Mouse (Mus musculus): ENCODE measurements at regions not wholly inside any gene's neighbourhood (a gene's known extent, or its start where the extent isn't known, plus 50 kb on each side); places are given as distances from the start of the nearest gene placed in this dataset.

GRCm38 (mm10) chr1:185519811-185520210 is 65.2 kb downstream of the Slc30a10 start:
- no peak for DNase-seq

DNA sequence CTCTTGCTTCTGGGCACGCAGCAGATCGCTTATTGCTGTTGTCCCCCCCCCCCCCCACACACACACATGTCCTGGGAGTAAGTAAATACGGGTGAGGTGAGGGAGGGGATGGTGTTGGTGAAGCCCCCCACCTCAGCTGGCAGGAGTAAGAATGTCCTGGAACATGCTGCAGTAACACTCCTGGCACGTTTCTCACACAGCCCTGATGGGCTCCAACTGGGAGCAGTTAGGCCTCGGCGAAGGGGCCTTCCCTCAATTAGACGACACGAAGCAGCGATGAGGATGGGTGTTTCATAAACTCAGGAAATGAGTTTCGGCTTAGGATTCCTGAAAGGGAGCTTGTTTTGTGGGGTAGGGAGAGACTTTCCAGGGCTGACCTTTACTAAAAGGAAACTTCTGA is 69.4 kb downstream of the Slc30a10 start:
- no peak for DNase-seq

- DNase-seq, result no peak
These were observed 78.8 kb downstream of the Slc30a10 start for GRCm38 (mm10) chr1:185533471-185533870.

GRCm38 (mm10) chr1:185534129-185534528 is 79.5 kb downstream of the Slc30a10 start:
- no peak for DNase-seq

DNA sequence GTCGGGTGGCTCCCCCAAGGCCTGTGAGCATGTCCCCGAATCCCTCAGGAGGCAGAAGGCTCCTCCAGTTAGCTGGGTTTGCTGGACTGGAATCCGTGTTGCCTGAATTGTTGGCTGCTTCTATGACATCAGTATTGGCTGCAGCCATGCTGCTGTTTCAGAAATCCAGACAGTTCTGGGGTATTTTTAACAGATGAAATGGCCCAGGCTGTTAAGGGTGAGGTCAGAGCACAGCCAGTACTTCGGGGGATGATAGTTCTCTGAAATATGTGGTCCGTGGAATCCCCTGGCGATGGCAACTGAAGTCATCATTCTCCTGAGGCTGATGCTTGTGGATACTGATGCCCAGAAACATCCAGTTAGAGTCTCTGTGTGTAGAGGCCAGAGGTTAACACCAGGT is 80.7 kb downstream of the Slc30a10 start:
- peak; percentile 35 for DNase-seq

DNA sequence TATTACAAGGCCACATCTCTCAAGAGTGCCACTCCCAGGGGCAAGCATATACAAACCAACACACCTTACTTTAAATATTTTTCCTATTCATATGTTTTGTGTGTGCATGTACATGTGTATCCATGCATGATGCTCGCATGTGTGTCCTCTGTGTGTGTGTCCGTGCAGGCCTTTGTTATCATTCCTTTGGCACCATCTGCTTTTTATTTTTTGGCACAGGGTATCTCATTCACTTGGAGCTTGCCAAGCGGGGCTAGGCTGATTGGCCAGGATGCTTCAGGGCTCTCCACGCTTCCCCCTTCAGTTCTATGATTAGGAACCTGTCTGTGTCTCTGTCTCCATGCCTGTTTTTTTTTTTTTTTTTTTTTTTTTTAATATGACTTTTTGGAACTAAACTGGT is 82.6 kb downstream of the Slc30a10 start:
- no peak for DNase-seq

DNA sequence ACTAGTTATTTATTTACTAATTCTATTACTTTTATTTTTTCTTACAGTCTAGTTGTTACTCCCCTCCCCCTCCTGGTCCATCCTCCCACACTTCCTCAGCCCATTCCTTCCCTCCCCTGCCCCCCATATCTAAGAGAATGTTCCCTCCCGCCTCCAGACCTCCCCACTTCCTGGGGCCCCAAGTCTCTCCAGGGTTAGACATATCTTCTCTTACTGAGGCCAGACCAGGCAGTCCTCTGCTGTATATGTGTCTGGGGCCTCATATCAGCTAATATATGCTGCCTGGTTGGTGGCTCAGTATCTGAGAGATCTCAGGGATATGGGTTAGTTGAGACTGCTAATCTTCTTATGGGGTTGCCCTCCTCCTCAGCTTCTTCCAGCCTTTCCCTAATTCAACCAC is 84.8 kb downstream of the Slc30a10 start:
- no peak for DNase-seq

GRCm38 (mm10) chr1:185546346-185546745 is 91.7 kb downstream of the Slc30a10 start:
- peak; percentile 4 for DNase-seq

GRCm38 (mm10) chr1:185572761-185573530 is 118.3 kb downstream of the Slc30a10 start:
- no peak for DNase-seq

DNA sequence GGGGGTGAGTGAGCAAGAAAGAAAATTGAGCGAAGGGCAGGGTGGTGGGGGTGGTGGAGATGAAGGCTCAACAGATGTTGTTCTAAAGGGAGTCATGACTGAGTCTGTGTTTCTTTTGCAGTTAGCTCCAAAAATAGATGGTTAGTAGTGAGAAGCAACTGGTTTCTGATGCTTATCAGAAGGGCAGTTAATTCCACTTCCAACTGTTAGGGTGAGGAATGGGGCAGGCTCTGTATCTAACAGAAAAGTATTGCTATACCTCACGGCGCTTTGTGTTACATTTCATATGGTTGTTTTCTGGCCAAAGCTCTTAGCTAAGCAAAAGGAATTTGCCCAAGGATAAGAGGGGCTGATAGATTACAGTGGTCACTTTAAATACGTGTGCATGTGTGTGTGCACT is 120.3 kb downstream of the Slc30a10 start:
- no peak for DNase-seq

GRCm38 (mm10) chr1:185579824-185580223 is 125.2 kb downstream of the Slc30a10 start:
- DNase-seq, result no peak

DNA sequence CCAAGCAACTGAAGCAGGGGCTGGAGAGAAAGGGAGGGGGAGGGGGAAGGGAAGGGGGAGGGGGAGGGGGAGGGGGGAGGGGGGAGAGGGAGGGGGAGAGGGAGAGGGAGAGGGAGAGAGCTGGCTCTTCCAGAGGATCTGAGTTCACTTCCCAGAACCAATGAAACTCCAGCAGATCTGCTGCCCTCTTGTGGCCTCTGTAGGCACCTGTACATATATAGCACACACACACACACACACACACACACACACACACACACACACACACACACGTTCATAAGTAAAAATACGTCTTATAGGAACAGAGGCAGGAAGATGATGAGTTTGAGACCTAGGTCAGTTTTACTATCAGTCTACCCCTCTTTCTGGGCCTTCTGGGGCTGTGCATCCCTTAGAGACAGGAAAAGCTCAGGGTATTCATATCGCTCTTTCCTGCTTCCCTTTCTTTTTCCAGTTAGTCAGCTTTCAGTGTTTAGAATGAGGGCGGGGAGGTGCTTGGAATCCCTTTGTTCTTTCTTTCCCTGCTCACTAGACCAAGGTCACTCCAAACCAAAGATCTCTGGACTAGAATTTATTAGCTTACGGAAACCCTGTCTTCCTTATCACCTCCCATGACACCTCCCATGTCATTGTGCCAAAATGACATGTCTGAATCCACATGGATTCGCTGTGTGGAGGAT is 130.7 kb downstream of the Slc30a10 start:
- no peak for DNase-seq

GRCm38 (mm10) chr1:185587671-185588347 is 133.2 kb downstream of the Slc30a10 start:
- peak; percentile 58 for DNase-seq

GRCm38 (mm10) chr1:185588348-185588719 is 133.7 kb downstream of the Slc30a10 start:
- DNase-seq, result no peak

GRCm38 (mm10) chr1:185596815-185597214 is 142.2 kb downstream of the Slc30a10 start:
- DNase-seq, result no peak

- DNase-seq, result no peak
These were observed 143.9 kb downstream of the Slc30a10 start for GRCm38 (mm10) chr1:185598514-185598913.

DNA sequence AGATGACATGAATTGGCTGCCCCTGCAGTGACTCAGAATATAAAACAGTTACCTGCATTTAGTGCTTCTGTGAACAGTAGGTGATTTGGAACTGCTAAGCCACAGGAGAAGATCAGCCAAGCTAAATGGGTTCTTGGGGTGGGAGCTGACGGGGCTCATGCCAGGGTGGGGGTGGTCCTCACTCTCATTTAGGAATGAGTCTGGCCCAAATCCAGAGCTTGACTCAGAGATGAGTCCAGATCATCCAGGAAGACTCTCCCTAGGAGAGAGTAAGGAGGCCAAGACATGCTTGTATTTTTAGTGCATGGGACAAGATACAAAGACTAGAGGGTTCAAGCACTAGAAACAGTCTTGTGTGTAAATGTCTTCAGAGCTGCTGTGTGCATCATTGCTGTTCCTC is 146.5 kb downstream of the Slc30a10 start:
- no peak for DNase-seq

DNA sequence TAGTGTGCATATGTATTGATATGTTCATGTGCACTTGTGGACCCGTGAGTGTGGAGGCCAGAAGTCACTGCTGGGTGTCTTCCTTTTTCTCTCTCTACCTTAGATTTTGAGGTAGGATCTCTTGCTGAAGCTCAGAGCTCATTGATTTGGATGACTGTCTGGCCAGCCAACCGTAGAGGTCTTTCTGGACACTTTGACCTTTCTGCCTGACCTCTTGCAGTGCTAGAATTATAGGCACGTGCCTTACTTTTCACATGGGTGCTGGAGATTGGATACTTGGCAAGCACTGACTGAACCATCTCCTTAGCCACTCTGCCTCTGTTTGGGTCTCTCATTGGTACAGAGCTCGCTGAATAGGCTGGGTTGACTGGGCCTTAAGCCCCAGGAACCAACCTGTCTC is 151.3 kb downstream of the Slc30a10 start:
- DNase-seq, result no peak

DNA sequence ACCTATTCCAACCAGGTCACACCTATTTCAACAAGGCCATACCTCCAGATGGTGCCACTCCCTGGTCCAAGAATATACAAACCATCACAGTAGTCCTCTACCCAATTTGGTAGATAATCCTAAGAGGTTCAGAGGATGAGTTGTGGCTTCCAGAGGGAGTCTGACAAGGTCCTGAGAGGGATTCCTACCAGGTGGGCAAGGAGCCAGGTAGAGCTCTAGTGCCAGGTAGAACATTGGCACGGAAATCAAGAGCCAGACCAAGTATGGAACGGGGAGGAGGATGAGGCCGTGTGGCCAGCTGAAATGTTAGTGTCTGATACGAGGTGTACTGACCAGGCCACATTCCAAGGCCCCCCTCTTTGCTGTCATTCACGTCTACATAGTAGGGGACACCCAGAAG is 153.0 kb downstream of the Slc30a10 start:
- DNase-seq, result no peak

DNA sequence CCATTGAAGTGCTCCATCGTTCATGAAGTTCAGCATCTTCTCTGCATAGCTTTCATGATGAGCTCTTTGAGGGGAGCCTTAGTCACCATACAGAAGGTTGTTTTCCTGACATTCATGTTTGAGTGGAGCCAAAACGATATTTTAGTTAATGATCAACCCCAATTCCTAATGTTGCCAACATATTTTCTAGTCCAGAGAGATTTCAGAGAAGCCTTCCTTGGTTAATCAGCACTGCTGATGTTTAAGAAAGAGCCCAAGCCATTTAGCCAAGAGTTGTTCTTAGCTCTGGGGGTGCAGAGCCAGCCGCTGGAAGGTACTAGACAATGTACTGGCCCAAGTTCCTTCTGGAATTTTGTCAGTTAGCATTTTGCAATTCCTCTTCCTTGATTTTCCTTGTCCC is 153.8 kb downstream of the Slc30a10 start:
- DNase-seq, result no peak

GRCm38 (mm10) chr1:185610586-185610985 is 155.9 kb downstream of the Slc30a10 start:
- peak; percentile 33 for DNase-seq

DNA sequence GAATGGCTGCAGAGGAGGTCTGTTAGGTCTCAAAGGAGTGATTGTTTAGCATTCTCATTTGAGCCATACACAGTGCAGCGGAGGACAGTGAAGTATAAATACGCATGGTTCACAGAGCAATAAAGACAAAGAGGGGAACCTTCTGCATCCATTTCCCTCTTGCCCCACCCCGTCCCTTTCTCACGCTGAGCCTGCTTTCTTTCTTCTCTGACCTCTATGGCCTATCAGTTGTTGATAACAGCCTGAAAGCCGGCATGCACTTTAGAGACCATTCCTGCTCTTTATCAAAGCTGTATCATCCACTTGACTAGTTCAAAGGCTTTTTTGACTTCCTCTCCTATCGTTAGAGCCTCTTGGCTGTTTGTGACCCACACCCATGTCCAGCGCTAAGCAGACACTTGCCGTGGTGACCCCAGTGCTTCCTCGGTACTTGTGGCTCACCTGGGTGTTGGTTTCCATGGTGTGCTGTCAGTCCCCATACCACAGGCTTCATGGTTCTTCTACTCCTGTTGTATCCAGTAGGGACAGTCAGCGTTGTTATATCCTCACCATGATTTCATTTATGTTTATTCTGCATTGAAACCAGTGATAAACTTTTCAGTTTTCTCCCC is 161.3 kb downstream of the Slc30a10 start:
- no peak for DNase-seq

GRCm38 (mm10) chr1:185617691-185618090 is 163.0 kb downstream of the Slc30a10 start:
- no peak for DNase-seq

DNA sequence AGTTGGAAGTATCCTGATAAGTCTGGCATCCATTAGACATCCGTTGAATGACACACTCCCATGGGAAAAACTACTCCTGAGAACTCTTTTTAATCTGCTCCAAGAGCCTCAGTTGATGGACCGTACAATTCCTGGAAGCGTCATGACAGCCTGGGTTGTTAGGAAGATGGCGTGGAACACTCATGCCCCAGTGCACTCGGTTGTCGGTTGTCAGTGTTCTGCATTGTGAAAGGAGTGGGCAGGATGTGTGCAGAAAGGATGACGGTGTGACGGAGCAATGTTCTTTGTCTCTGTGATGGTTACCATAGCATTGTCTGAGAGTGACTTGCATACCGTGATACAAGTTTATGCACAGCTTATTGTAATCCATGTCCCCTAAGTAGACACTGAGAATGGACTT is 164.4 kb downstream of the Slc30a10 start:
- DNase-seq, result no peak
